Mouse (Mus musculus): ENCODE results near the gene Synpr. TPM values are rescaled to one million over a fixed set of nuclear protein-coding genes. Genes with fewer than 3 reads are reported as not detected.

The Synpr gene
- polyA plus RNA-seq, 1 experiment from 2014 or later = 5.1 TPM

DNA sequence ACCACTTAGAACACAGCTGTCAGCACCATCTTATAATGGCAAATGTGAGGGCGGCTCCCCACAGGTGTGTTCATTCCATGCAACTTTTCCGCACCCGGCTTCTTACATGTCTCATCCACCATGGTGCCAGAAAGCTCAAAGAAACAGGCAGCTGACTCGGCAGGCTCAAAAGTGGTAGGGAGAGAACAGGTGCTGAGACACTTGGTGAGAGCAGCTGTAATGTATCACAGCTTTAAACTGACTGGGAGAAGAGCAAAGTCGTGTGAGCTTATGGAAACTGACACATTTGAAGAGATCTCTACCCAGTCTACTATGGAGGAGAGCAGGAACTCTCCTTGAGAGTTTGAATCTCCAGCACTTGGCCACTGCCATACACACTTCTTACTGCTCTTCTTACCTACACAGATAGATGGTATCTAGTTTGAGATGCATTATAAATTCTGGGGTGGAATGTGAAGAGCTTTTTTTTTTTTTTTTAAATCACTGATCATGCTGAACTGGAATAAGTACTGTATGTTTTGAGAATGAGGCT is 234.1 kb downstream of the Synpr start:
- Histone ChIP-seq H3K9ac (replicated peaks; ENCODE audit: low read length) (no peak overlapping the region), H3K4me3 (ENCODE audit: low read depth, low read length) (no peak overlapping the region), H3K4me2 (ENCODE audit: low read depth, low read length) (no peak overlapping the region), H3K9me3 (replicated peaks; ENCODE audit: control insufficient read depth, low read length) (no peaks in the 10 kb centered on the region), H3K27me3 (ENCODE audit: control insufficient read depth, insufficient read depth, low read length) (no peaks in the 10 kb centered on the region), H3K27ac (replicated peaks; ENCODE audit: low read depth, low read length) (no peak overlapping the region), H3K4me1 (ENCODE audit: control insufficient read depth, insufficient read depth, low read length) (no peaks in the 10 kb centered on the region), H3K36me3 (replicated peaks; ENCODE audit: control insufficient read depth, insufficient read depth, low read depth, low read length) (no peaks in the 10 kb centered on the region)
- WGBS = 90% methylated on average over 5 of the region's 5 CpGs
- ATAC-seq (replicated peaks; ENCODE audit: insufficient number of reproducible peaks, low FRiP score, low TSS enrichment, low read depth) (no peak), DNase-seq (ENCODE audit: low spot score) (no peak)

DNA sequence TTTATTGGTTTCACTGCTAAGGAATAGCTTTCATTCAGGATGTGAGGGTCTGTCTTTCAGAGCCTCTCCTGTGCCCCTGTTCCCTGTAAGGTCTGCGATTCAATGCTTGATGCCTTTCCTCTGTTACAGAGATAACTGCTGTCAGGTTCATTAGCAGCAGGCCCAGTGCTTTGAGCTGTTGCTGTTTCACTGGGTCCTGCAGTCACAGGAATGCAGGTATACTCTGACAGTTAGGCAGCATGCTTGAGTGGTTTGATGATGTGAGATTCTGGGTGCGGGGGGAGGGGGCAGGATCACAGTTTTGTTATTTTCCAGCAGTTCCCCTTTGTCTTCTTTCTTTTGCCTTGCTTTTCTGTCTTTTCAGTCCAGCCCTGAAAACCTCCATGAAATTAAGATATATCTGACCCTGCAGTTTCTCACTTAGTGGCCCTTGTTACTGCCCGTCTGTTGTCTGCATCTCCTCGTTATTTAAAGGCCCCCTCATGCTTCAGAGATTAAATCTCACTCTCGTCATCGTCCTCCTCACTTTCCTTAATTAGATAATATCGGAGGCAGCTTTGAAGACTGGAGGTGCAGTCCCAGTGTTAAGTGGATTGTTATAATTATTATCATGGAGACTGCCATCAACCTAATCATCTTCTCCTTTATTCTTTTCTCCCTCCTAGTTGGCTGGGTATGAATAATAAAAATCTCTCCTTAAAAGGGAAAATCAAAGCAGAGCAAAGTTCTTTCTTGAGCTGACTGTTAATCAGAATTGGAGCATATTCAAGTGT is 234.8 kb downstream of the Synpr start:
- H3K4me2 ChIP-seq (ENCODE audit: low read depth, low read length) = no peak overlapping the region
- no peaks in the 10 kb centered on the region for H3K27me3 ChIP-seq (ENCODE audit: control insufficient read depth, insufficient read depth, low read length)
- H3K27ac ChIP-seq (replicated peaks; ENCODE audit: low read depth, low read length) = no peak overlapping the region
- H3K9me3 ChIP-seq (replicated peaks; ENCODE audit: control insufficient read depth, low read length) = no peaks in the 10 kb centered on the region
- H3K4me3 ChIP-seq (ENCODE audit: low read depth, low read length) = no peak overlapping the region
- H3K36me3 ChIP-seq (replicated peaks; ENCODE audit: control insufficient read depth, insufficient read depth, low read depth, low read length) = no peaks in the 10 kb centered on the region
- ATAC-seq (replicated peaks; ENCODE audit: insufficient number of reproducible peaks, low FRiP score, low TSS enrichment, low read depth) = no peak
- no peak for DNase-seq (ENCODE audit: low spot score)
- no peaks in the 10 kb centered on the region for H3K4me1 ChIP-seq (ENCODE audit: control insufficient read depth, insufficient read depth, low read length)
- 62% methylated on average over 7 of the region's 7 CpGs for WGBS
- H3K9ac ChIP-seq (replicated peaks; ENCODE audit: low read length) = no peak overlapping the region

DNA sequence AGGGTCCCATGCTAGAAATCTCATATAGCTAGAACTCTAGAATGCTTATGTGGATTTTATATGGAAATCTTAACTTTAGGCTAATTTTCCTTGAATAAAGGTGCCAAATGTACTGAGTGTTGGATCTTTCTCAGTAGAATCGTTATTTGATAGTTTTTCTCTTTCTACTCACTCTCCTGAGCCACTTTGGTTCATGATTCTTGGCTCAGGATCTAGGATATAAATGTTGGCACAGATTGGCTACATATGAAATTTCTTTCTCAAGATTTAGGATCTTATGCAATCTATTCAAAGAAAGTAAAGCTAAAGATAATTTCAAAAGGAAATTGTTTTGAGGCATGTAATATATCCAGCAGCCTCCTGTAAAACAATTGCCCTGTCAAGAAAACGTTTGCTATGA is 263.2 kb downstream of the Synpr start:
- 59% methylated on average over 2 of the region's 2 CpGs for WGBS
- H3K9me3 ChIP-seq (replicated peaks; ENCODE audit: control insufficient read depth, low read length) = no peaks in the 10 kb centered on the region
- no peak overlapping the region for H3K9ac ChIP-seq (replicated peaks; ENCODE audit: low read length)
- DNase-seq (ENCODE audit: low spot score) = no peak
- no peaks in the 10 kb centered on the region for H3K36me3 ChIP-seq (replicated peaks; ENCODE audit: control insufficient read depth, insufficient read depth, low read depth, low read length)
- H3K27me3 ChIP-seq (ENCODE audit: control insufficient read depth, insufficient read depth, low read length) = no peaks in the 10 kb centered on the region
- no peak overlapping the region for H3K27ac ChIP-seq (replicated peaks; ENCODE audit: low read depth, low read length)
- ATAC-seq (replicated peaks; ENCODE audit: insufficient number of reproducible peaks, low FRiP score, low TSS enrichment, low read depth) = no peak
- H3K4me1 ChIP-seq (ENCODE audit: control insufficient read depth, insufficient read depth, low read length) = no peaks in the 10 kb centered on the region
- H3K4me2 ChIP-seq (ENCODE audit: low read depth, low read length) = no peak overlapping the region
- no peak overlapping the region for H3K4me3 ChIP-seq (ENCODE audit: low read depth, low read length)

DNA sequence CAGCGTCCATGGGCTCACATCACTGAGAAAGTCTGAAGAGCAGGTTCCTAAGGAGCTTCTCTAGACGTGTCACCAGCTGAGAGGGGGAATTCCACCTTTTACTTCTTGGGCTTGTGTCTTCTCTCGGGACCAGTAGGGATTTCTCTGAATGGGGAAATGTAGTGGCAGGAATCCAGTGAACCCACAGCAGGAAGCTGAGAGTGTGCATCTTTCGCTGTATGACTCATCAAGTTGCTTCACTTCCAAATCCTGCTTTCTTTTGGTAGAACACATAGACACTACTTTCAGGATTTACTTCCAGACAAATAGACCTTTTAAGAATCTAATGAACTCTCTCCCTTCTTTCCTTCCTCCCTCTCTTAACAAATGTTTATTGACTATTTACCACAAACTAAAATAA is 266.6 kb downstream of the Synpr start:
- no peaks in the 10 kb centered on the region for H3K9me3 ChIP-seq (replicated peaks; ENCODE audit: control insufficient read depth, low read length)
- no peak overlapping the region for H3K27ac ChIP-seq (replicated peaks; ENCODE audit: low read depth, low read length)
- H3K36me3 ChIP-seq (replicated peaks; ENCODE audit: control insufficient read depth, insufficient read depth, low read depth, low read length) = no peaks in the 10 kb centered on the region
- WGBS = 73% methylated on average over 4 of the region's 4 CpGs
- no peaks in the 10 kb centered on the region for H3K4me1 ChIP-seq (ENCODE audit: control insufficient read depth, insufficient read depth, low read length)
- H3K4me3 ChIP-seq (ENCODE audit: low read depth, low read length) = no peak overlapping the region
- no peak overlapping the region for H3K9ac ChIP-seq (replicated peaks; ENCODE audit: low read length)
- no peak overlapping the region for H3K4me2 ChIP-seq (ENCODE audit: low read depth, low read length)
- no peaks in the 10 kb centered on the region for H3K27me3 ChIP-seq (ENCODE audit: control insufficient read depth, insufficient read depth, low read length)
- ATAC-seq (replicated peaks; ENCODE audit: insufficient number of reproducible peaks, low FRiP score, low TSS enrichment, low read depth) (no peak), DNase-seq (ENCODE audit: low spot score) (no peak)

DNA sequence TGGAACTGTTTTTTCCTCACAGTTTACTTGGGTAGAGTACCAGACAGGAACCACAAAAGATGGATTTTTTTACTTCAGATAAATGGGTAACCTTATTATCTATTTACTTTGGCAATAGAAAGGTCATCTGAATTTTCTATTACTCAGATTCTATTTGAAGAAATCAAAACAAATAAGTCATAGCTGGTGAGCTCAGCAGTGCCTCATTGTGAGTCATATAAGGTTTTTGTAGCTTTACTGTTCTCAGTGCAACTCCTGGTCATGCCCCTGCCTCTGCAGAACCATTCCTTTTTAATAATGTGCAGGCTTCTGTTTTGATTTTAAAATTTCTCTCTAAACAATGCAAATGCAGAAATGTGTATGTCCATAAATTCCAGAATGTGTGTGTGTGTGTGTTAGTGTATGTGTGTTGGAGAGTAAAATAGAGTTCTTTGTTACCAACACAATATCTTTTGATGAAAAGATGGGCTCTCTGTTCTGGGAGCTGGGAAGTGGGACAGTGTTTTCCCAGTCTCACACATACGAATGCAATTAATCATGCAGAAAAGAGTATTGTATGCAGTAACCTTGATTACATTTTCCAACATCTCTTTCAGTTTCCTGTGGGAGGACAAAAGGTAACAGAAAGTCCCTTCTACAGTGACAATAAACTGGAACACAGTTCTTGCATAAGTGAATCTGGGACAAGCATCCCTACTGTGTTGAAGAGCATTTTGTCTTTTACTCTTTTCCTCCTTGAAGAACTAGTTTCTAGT is 269.2 kb downstream of the Synpr start:
- no peaks in the 10 kb centered on the region for H3K36me3 ChIP-seq (replicated peaks; ENCODE audit: control insufficient read depth, insufficient read depth, low read depth, low read length)
- no peak overlapping the region for H3K4me3 ChIP-seq (ENCODE audit: low read depth, low read length)
- no peak overlapping the region for H3K9ac ChIP-seq (replicated peaks; ENCODE audit: low read length)
- no peaks in the 10 kb centered on the region for H3K4me1 ChIP-seq (ENCODE audit: control insufficient read depth, insufficient read depth, low read length)
- no peak overlapping the region for H3K27ac ChIP-seq (replicated peaks; ENCODE audit: low read depth, low read length)
- no peak overlapping the region for H3K4me2 ChIP-seq (ENCODE audit: low read depth, low read length)
- no peaks in the 10 kb centered on the region for H3K9me3 ChIP-seq (replicated peaks; ENCODE audit: control insufficient read depth, low read length)
- ATAC-seq (replicated peaks; ENCODE audit: insufficient number of reproducible peaks, low FRiP score, low TSS enrichment, low read depth) (no peak), DNase-seq (ENCODE audit: low spot score) (no peak)
- no peaks in the 10 kb centered on the region for H3K27me3 ChIP-seq (ENCODE audit: control insufficient read depth, insufficient read depth, low read length)
- 61% methylated on average over 1 of the region's 1 CpGs for WGBS

DNA sequence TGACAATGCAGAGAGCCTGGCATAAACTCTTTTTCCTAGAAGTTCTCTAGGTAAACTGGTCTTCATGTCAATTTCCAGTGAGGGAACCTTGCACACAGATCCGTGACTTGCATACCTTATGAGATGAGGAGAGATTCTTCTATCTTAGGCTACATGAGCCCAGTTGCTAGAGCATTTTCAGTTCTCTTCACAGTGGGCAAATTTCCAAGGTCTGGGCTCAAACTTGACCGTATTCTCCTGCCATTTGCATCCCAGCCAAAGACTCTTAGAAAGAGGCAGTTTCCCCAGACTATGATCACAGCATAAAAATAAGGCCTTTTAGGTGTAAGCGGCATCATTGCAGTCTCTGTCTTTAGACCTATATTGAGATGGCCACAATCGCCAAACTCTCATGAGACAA is 270.1 kb downstream of the Synpr start:
- whole genome bisulfite sequencing = 92% methylated on average over 4 of the region's 4 CpGs
- no peak overlapping the region for H3K9ac ChIP-seq (replicated peaks; ENCODE audit: low read length)
- H3K9me3 ChIP-seq (replicated peaks; ENCODE audit: control insufficient read depth, low read length) = no peaks in the 10 kb centered on the region
- DNase-seq (ENCODE audit: low spot score) (no peak), ATAC-seq (replicated peaks; ENCODE audit: insufficient number of reproducible peaks, low FRiP score, low TSS enrichment, low read depth) (no peak)
- H3K36me3 ChIP-seq (replicated peaks; ENCODE audit: control insufficient read depth, insufficient read depth, low read depth, low read length) = no peaks in the 10 kb centered on the region
- no peak overlapping the region for H3K4me3 ChIP-seq (ENCODE audit: low read depth, low read length)
- no peaks in the 10 kb centered on the region for H3K27me3 ChIP-seq (ENCODE audit: control insufficient read depth, insufficient read depth, low read length)
- no peak overlapping the region for H3K27ac ChIP-seq (replicated peaks; ENCODE audit: low read depth, low read length)
- H3K4me2 ChIP-seq (ENCODE audit: low read depth, low read length) = no peak overlapping the region
- no peaks in the 10 kb centered on the region for H3K4me1 ChIP-seq (ENCODE audit: control insufficient read depth, insufficient read depth, low read length)

DNA sequence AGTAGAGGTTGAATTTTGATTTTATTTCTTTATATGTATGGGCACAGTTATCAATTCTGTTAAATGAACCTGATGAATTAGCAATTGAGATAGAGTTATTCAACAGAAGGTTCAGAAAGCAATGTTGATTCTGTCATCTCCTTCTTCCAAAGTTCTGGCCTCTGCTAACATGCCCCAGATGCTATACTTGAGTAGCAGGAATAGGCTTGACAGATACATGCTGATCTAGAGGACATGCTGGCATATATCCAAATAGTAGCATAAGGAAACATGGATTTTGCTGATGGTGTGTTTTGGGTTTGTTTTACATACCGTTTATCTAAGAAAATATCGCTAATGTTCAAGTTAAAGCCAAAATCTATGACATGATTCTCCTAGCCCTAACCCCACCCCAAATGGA is 273.5 kb downstream of the Synpr start:
- WGBS = 97% methylated on average over 2 of the region's 2 CpGs
- Histone ChIP-seq H3K9ac (replicated peaks; ENCODE audit: low read length) (no peak overlapping the region), H3K4me3 (ENCODE audit: low read depth, low read length) (no peak overlapping the region), H3K4me2 (ENCODE audit: low read depth, low read length) (no peak overlapping the region), H3K9me3 (replicated peaks; ENCODE audit: control insufficient read depth, low read length) (no peaks in the 10 kb centered on the region), H3K4me1 (ENCODE audit: control insufficient read depth, insufficient read depth, low read length) (no peaks in the 10 kb centered on the region), H3K27me3 (ENCODE audit: control insufficient read depth, insufficient read depth, low read length) (no peaks in the 10 kb centered on the region), H3K36me3 (replicated peaks; ENCODE audit: control insufficient read depth, insufficient read depth, low read depth, low read length) (no peaks in the 10 kb centered on the region), H3K27ac (replicated peaks; ENCODE audit: low read depth, low read length) (no peak overlapping the region)
- ATAC-seq (replicated peaks; ENCODE audit: insufficient number of reproducible peaks, low FRiP score, low TSS enrichment, low read depth) = no peak
- no peak for DNase-seq (ENCODE audit: low spot score)

DNA sequence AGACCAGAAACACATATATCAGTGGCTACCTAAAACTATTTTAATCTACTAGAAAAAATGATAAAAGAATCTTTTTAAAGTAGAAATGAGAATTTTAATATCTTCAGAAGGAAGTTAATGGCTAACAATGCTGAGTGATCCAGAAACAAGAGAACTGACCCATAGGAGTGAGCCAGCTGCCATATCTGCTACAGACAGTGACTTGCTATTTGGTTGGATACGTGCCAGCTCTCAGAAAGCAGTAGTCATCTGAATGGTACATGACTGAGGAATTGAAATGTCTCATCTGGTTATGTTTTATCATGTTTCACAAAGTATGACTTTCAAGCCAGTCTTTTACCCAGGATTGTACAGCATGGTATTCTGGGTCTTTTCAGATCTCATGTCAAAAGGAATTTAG is 282.7 kb downstream of the Synpr start:
- DNase-seq (ENCODE audit: low spot score) = no peak

More for the DNA sequence above, 282.7 kb downstream of the Synpr start:
- Histone ChIP-seq H3K36me3 (replicated peaks; ENCODE audit: control insufficient read depth, insufficient read depth, low read depth, low read length) (no peaks in the 10 kb centered on the region), H3K4me2 (ENCODE audit: low read depth, low read length) (no peak overlapping the region), H3K27ac (replicated peaks; ENCODE audit: low read depth, low read length) (no peak overlapping the region), H3K27me3 (ENCODE audit: control insufficient read depth, insufficient read depth, low read length) (no peaks in the 10 kb centered on the region), H3K9ac (replicated peaks; ENCODE audit: low read length) (no peak overlapping the region), H3K4me3 (ENCODE audit: low read depth, low read length) (no peak overlapping the region), H3K9me3 (replicated peaks; ENCODE audit: control insufficient read depth, low read length) (no peaks in the 10 kb centered on the region), H3K4me1 (ENCODE audit: control insufficient read depth, insufficient read depth, low read length) (no peaks in the 10 kb centered on the region)
- ATAC-seq (replicated peaks; ENCODE audit: insufficient number of reproducible peaks, low FRiP score, low TSS enrichment, low read depth) = no peak
- WGBS = 79% methylated on average over 1 of the region's 1 CpGs
